Mouse (Mus musculus) cortical plate, adult 2 months (tissue): ENCODE results near the gene Csmd2.

Source experiments
- CTCF ChIP-seq: fragments of 200-500 bp; IDR thresholded peaks from 2 replicates; pipeline ENCODE4 v1.5.1; 2011; ENCODE audit warnings: mild to moderate bottlenecking, control low read depth, low read length; ENCODE audit not compliant: insufficient read depth; ENCODE audit errors: extremely low read depth
- POLR2A ChIP-seq: fragments of 200-500 bp; IDR thresholded peaks from 2 replicates; pipeline ENCODE4 v1.6.1; 2011; ENCODE audit warnings: mild to moderate bottlenecking, low read length, control low read depth; ENCODE audit not compliant: insufficient read depth; ENCODE audit errors: extremely low read depth

- no peak for TF ChIP-seq POLR2A
- TF ChIP-seq CTCF, result no peak
Measured at GRCm38 (mm10) chr4:127987270-127987669, 387 bp upstream of the Csmd2 start.
